Mouse (Mus musculus) lung, postnatal 0 days (tissue): ENCODE data around the gene Tifab.

Source experiments
- CTCF ChIP-seq: IDR thresholded peaks from 2 replicates; pipeline ENCODE4 v1.5.1; 2016; ENCODE audit warnings: antibody characterized with exemption, mild to moderate bottlenecking
- EP300 ChIP-seq: IDR thresholded peaks from 2 replicates; pipeline ENCODE4 v1.6.1; 2016; ENCODE audit warnings: antibody characterized with exemption, mild to moderate bottlenecking, control low read depth

GRCm38 (mm10) chr13:56167446-56168402 lies 11.0 kb downstream of the Tifab start:
- TF ChIP-seq CTCF (peak; percentile 81), EP300 (no peak)
